Mouse (Mus musculus): ENCODE data around the gene Pdgfa. TPM values are rescaled to one million over a fixed set of nuclear protein-coding genes. Genes with fewer than 3 reads are reported as not detected.
A peak's percentile ranks its signal among the peaks of the same experiment; 100 is the strongest.

The Pdgfa gene
- polyA plus RNA-seq, 1 experiment from 2014 or later: 46.0 TPM

DNA sequence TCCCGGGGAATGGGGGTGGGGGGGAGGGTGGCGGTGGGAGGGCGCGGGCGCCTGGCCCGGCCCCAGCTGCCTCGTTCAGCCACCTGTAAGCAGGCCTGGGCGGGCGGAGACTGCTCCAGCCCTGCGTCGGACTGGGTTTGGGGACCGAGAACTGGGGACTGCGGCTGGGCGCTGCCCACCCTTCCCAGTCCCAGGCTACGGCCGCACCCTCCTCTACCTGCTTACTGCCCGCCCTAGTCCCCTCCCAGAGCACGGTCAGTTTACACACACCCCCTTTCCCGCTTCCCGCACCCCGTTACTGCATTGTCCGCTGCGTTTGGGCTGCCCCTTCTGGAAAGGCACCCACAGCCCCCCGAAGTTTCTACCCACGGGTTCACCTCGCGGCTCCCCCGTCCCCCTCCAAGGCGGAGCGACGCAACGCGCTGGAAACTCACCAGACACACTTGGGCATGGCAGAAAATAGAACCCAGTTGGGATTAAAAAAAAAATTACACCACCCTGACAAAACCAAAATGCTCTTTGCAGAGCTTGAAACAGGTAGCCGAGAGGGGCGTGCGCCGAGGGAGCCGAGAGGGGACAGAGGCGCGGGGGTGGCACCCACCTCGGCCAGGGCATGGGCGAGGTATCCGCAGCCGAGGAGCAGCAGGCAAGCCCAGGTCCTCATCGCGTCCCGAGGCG lies 2.9 kb downstream of the Pdgfa start:
- peak overlapping the region; percentile 88 for H3K4me3 ChIP-seq
- peak overlapping the region; percentile 79 for H3K4me2 ChIP-seq
- H3K27me3 ChIP-seq: peaks cover 55% of the 10 kb centered on the region
- peak overlapping the region; percentile 95 for H3K9ac ChIP-seq
- H3K27ac ChIP-seq: peak overlapping the region; percentile 98
- H3K9me3 ChIP-seq (replicated peaks): no peaks in the 10 kb centered on the region
- H3K4me1 ChIP-seq (replicated peaks): peaks cover 86% of the 10 kb centered on the region
- under 1% methylated on average over 41 of the region's 48 CpGs for WGBS
- H3K36me3 ChIP-seq: no peaks in the 10 kb centered on the region
- no peak for ATAC-seq (replicated peaks; ENCODE audit: insufficient number of reproducible peaks, insufficient read depth, low FRiP score, low read depth)

DNA sequence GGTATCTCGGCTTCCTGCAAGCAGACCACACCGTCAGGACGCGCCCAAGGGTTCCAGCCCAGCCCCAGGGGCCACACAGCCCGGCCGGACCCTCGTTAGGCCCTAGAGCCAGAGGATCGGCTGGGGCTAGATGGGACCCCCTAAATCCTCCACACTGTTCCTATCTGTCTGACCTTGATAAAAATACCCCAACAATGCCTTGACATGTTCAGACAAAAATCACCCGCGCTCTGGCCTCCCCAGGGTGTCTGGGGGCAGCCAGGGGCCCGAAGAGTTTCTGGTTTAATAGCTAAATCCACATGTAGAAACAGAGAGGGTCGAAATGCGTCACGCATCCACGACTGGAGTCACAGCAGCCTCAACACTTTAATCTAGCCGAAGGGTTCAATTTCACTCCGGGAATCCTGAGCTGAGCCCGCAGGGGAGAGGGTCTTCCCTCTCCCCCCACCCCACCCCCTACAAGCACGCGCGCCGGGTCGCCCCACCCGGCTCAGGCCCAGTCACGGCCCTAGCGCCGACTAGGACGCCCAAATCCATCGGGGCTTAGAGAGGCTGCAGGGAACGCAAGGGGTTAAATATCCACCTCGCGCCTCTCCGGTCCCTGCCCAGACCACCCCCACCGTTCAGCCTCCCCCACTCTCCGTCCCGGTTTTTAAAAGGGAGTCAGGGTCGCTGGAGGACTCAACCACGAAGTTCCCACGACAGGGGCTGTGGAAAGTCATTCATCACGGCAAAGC lies 3.6 kb downstream of the Pdgfa start:
- Histone ChIP-seq H3K36me3 (no peaks in the 10 kb centered on the region), H3K9me3 (replicated peaks) (no peaks in the 10 kb centered on the region), H3K9ac (peak overlapping the region; percentile 95), H3K27me3 (peaks cover 49% of the 10 kb centered on the region), H3K4me3 (peak overlapping the region; percentile 88), H3K4me1 (replicated peaks) (peaks cover 86% of the 10 kb centered on the region), H3K27ac (peak overlapping the region; percentile 98), H3K4me2 (peak overlapping the region; percentile 79)
- under 1% methylated on average over 40 of the region's 40 CpGs for WGBS
- no peak for ATAC-seq (replicated peaks; ENCODE audit: insufficient number of reproducible peaks, insufficient read depth, low FRiP score, low read depth)

DNA sequence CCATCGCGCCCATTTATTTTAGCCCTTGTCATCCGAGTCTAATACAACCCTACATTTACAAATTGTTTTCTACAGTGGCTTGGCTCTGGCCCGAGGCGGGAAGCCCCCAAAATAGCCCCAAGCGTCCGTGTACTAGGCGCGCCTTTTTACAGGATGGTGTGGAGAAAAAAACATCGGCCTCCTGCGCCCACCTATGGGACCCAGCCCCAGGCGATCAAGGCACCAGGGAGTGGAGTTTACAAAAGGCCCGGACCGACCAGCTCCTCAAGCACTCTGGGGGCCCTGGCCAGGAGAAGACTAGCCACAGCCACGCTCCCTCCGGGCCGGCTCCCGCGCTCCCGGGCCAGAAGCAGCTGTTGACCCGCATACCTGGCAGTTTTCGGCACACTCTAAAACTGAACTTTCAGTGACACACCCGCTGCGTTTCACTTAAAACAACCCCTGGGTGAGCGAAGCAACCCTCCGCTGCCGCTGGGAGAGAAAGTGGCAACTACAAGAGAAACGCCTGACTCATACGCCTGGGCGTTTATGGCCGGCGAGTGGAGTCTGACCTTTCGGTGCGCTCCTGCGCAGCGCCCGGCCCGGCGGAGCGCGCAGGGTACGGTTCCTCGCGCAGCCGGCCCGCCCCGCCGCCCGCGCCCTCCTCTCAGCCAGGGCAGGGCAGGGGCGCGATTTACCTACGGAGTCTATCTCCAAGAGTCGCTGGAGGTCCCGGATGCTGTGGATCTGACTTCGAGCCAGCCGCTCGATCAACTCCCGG lies 4.4 kb downstream of the Pdgfa start:
- H3K27ac ChIP-seq: peak overlapping the region; percentile 98
- ATAC-seq (replicated peaks; ENCODE audit: insufficient number of reproducible peaks, insufficient read depth, low FRiP score, low read depth): no peak
- peak overlapping the region; percentile 79 for H3K4me2 ChIP-seq
- H3K4me3 ChIP-seq: peak overlapping the region; percentile 88
- H3K4me1 ChIP-seq (replicated peaks): peaks cover 86% of the 10 kb centered on the region
- H3K27me3 ChIP-seq: peaks cover 42% of the 10 kb centered on the region
- H3K36me3 ChIP-seq: no peaks in the 10 kb centered on the region
- 6% methylated on average over 59 of the region's 59 CpGs for WGBS
- no peaks in the 10 kb centered on the region for H3K9me3 ChIP-seq (replicated peaks)
- peak overlapping the region; percentile 95 for H3K9ac ChIP-seq

DNA sequence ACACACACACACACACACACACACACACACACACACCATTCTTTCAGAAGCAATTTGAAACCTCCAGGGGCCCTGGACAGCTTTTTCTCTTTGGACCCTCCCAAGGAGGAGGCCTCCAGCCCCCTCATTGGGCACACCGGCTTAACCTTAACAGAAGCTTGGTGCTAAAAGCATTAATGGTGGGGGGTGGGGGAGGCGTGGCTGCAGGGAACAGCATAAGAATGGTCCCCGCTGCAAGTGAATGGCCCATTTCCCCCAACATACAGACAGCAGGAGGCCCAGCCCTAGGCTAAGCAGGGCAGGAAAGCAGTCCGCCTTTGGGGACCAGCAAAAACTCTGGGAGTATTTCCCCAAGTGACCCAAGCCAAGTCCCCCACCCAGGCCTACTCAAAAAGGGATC lies 5.4 kb downstream of the Pdgfa start:
- ATAC-seq (replicated peaks; ENCODE audit: insufficient number of reproducible peaks, insufficient read depth, low FRiP score, low read depth): no peak
- WGBS: 60% methylated on average over 4 of the region's 4 CpGs
- peaks cover 79% of the 10 kb centered on the region for H3K4me1 ChIP-seq (replicated peaks)

DNA sequence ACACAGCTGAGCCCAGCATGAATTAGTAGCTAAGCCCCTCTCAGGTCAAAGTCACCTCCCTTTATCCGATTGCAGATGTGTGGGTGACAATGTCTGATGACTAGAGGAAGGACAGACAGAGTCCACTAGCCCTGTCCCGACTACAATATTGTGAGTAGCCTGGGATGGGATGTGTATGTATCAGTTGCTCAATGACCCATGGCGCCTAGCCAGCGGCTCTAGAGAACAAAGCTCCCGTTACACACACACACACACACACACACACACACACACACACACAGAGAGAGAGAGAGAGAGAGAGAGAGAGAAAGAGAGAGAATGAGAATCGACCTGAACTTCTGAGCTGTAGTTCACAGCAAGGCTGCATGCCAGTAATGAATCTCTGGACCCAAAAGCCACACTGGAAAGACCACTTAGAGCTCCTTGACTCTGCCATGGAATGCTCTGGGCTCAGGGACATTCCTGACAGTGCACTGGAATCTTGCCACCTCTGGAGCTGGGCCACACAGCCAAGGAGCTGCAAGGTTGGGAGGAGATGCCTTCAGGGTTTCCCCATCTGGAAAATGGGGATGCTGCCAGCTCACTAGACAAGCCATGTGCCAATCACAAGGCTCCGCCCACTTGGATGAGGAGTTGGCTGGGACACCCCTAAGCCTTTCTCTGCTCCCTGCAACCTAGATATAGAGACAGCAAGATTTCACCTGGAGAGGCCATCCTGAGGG lies 6.3 kb downstream of the Pdgfa start:
- no peak overlapping the region for H3K4me3 ChIP-seq
- no peaks in the 10 kb centered on the region for H3K9me3 ChIP-seq (replicated peaks)
- H3K4me1 ChIP-seq (replicated peaks): peaks cover 70% of the 10 kb centered on the region
- no peak for ATAC-seq (replicated peaks; ENCODE audit: insufficient number of reproducible peaks, insufficient read depth, low FRiP score, low read depth)
- H3K27ac ChIP-seq: peak overlapping the region; percentile 40; the same call in 1 of the 2 replicates
- peaks cover 27% of the 10 kb centered on the region for H3K27me3 ChIP-seq
- no peak overlapping the region for H3K9ac ChIP-seq
- WGBS: 41% methylated on average over 7 of the region's 7 CpGs
- peaks cover 15% of the 10 kb centered on the region for H3K36me3 ChIP-seq
- peak overlapping the region; percentile 17; the same call in 1 of the 2 replicates for H3K4me2 ChIP-seq

More for the DNA sequence above, 5.4 kb downstream of the Pdgfa start:
- Histone ChIP-seq H3K9me3 (replicated peaks) (no peaks in the 10 kb centered on the region), H3K27ac (no peak overlapping the region), H3K4me3 (no peak overlapping the region), H3K36me3 (peaks cover 7% of the 10 kb centered on the region), H3K9ac (no peak overlapping the region), H3K27me3 (peaks cover 33% of the 10 kb centered on the region), H3K4me2 (0 out of 2 replicates have a peak overlapping the region, but pooled peaks have one; percentile 1)

DNA sequence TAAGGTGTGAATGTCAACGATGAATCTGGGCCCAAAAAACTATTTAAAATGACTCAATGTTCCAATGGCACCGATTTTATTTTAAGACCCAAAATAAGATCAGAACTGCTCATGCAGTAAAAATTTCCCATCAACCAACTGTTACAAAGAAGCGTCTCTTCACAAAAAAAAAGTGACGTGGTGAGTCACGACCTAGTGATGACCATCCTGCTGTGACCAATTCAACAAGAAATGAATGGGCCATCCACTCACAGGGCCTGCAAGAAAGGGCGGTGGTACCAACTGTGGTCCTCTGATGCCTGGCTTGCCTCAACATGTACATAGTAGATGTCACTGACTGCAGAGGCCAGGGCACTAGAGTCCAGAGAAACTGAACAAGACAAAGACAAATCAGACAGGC lies 7.6 kb downstream of the Pdgfa start:
- Histone ChIP-seq H3K27me3 (peaks cover 24% of the 10 kb centered on the region), H3K9me3 (replicated peaks) (no peaks in the 10 kb centered on the region), H3K4me3 (no peak overlapping the region), H3K4me1 (replicated peaks) (peaks cover 67% of the 10 kb centered on the region), H3K27ac (peak overlapping the region; percentile 76), H3K36me3 (peaks cover 26% of the 10 kb centered on the region), H3K4me2 (0 out of 2 replicates have a peak overlapping the region, but pooled peaks have one; percentile 23), H3K9ac (no peak overlapping the region)
- WGBS: 78% methylated on average over 6 of the region's 6 CpGs
- ATAC-seq (replicated peaks; ENCODE audit: insufficient number of reproducible peaks, insufficient read depth, low FRiP score, low read depth): no peak

DNA sequence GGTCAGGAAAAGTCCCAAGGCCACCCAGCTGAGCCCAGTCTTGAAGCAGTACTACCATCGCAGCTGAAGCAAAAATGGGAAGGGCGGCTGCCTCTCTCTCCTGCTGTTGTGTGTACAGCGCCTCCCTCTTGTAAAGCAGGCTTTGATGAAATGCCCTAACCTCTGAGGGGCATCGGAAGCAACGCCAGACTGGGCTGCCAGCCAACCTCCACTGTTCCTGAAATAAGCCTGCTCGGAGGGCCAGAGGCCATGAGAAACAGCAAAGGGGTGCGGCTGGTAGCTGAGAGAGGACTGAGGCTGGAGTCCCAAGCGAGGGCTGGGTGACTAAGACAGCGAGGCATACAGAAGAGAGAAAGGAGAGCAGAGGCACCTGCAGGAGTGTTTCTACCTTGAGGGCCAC lies 8.4 kb downstream of the Pdgfa start:
- 26% methylated on average over 9 of the region's 9 CpGs for WGBS
- H3K4me1 ChIP-seq (replicated peaks): peaks cover 61% of the 10 kb centered on the region
- peaks cover 33% of the 10 kb centered on the region for H3K36me3 ChIP-seq
- peak overlapping the region; percentile 76 for H3K27ac ChIP-seq
- H3K9ac ChIP-seq: no peak overlapping the region
- ATAC-seq (replicated peaks; ENCODE audit: insufficient number of reproducible peaks, insufficient read depth, low FRiP score, low read depth): peak; percentile 75
- H3K27me3 ChIP-seq: peaks cover 24% of the 10 kb centered on the region
- no peaks in the 10 kb centered on the region for H3K9me3 ChIP-seq (replicated peaks)
- peak overlapping the region; percentile 30 for H3K4me2 ChIP-seq
- no peak overlapping the region for H3K4me3 ChIP-seq

DNA sequence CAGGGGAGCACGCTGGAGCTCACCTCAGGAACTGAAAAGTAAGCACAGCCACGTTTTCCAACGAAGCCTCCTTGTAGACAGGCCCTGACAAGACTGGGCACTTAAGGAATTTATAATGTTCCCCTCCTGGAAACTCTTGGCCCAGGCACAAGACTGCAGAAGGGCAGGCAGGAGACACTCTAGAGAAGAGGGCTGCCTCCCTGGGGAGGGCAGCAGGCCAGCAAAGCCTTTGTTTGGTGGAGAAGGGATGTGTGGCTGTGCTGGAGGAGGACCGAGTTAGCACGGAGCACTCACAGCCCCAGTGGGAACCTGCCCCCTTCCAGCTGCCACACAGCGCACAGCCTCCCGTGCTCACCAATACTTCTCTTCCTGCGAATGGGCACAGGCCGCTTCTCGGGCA lies 9.2 kb downstream of the Pdgfa start:
- H3K4me1 ChIP-seq (replicated peaks): peaks cover 54% of the 10 kb centered on the region
- H3K27me3 ChIP-seq: peaks cover 17% of the 10 kb centered on the region
- H3K4me2 ChIP-seq: 0 out of 2 replicates have a peak overlapping the region, but pooled peaks have one; percentile 30
- no peaks in the 10 kb centered on the region for H3K9me3 ChIP-seq (replicated peaks)
- WGBS: 64% methylated on average over 10 of the region's 10 CpGs
- no peak for ATAC-seq (replicated peaks; ENCODE audit: insufficient number of reproducible peaks, insufficient read depth, low FRiP score, low read depth)
- H3K4me3 ChIP-seq: no peak overlapping the region
- H3K36me3 ChIP-seq: peaks cover 33% of the 10 kb centered on the region
- H3K27ac ChIP-seq: peak overlapping the region; percentile 76
- H3K9ac ChIP-seq: no peak overlapping the region

DNA sequence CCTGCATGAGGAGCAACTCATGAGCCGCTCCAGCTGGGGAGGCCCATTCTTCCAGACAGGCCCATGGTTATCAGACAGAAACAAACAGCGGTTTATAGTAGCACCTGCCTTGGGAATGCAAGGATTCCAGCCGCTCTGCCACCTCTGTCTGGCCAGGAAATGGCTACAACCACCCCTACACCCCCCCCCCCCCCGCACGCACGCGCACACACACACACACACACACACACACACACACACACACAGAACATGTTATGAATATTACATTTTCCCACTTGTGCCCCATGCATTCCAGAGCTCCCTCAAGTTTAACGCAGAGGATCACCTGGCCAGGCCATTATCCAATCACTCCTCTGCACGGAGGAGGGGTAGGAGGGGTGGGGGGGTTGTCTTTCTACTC lies 15.2 kb downstream of the Pdgfa start:
- H3K27me3 ChIP-seq: no peaks in the 10 kb centered on the region
- H3K4me2 ChIP-seq: no peak overlapping the region
- no peak overlapping the region for H3K27ac ChIP-seq
- no peak overlapping the region for H3K4me3 ChIP-seq
- H3K9ac ChIP-seq: no peak overlapping the region
- H3K4me1 ChIP-seq (replicated peaks): peaks cover 36% of the 10 kb centered on the region
- ATAC-seq (replicated peaks; ENCODE audit: insufficient number of reproducible peaks, insufficient read depth, low FRiP score, low read depth): no peak
- 67% methylated on average over 7 of the region's 9 CpGs for WGBS
- H3K36me3 ChIP-seq: peaks cover 35% of the 10 kb centered on the region
- no peaks in the 10 kb centered on the region for H3K9me3 ChIP-seq (replicated peaks)

DNA sequence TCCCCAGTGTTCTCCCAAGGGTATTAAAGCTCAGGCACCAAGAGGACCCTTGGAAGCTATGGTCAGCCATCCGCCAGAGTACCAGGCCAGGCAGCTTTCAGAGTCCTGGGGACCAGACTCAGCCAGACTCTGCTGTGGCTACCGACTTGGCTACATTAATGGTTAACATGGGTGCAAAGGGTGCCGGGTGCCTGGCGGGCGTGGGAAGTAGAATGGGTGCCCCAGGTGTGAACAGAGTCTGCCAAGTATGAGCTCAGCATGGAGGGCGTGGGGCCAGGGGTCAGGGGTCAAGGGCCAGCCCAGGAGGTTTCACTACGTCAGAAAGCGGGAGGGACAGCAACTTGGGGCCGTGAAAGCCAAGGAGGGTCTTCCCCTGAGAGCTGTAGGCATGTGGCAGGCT lies 16.6 kb downstream of the Pdgfa start:
- H3K9me3 ChIP-seq (replicated peaks): no peaks in the 10 kb centered on the region
- no peak for ATAC-seq (replicated peaks; ENCODE audit: insufficient number of reproducible peaks, insufficient read depth, low FRiP score, low read depth)
- no peak overlapping the region for H3K4me3 ChIP-seq
- H3K9ac ChIP-seq: no peak overlapping the region
- 84% methylated on average over 9 of the region's 9 CpGs for whole genome bisulfite sequencing
- H3K4me2 ChIP-seq: no peak overlapping the region
- peaks cover 36% of the 10 kb centered on the region for H3K4me1 ChIP-seq (replicated peaks)
- H3K27ac ChIP-seq: no peak overlapping the region
- H3K27me3 ChIP-seq: no peaks in the 10 kb centered on the region
- peaks cover 29% of the 10 kb centered on the region for H3K36me3 ChIP-seq
